Mouse (Mus musculus) bone marrow, adult 2 months (tissue): ENCODE measurements around the gene Tmcc3.

Experiments used
- CTCF ChIP-seq: fragments of 200-500 bp; IDR thresholded peaks from 2 replicates; pipeline ENCODE4 v1.5.1; 2011; ENCODE audit warnings: low read length, control low read depth; ENCODE audit not compliant: control insufficient read depth, insufficient read depth
- POLR2A ChIP-seq: fragments of 200-500 bp; IDR thresholded peaks from 2 replicates; pipeline ENCODE4 v1.6.1; 2011; ENCODE audit warnings: low read depth, mild to moderate bottlenecking, control low read depth, low read length, borderline replicate concordance; ENCODE audit not compliant: control insufficient read depth

DNA sequence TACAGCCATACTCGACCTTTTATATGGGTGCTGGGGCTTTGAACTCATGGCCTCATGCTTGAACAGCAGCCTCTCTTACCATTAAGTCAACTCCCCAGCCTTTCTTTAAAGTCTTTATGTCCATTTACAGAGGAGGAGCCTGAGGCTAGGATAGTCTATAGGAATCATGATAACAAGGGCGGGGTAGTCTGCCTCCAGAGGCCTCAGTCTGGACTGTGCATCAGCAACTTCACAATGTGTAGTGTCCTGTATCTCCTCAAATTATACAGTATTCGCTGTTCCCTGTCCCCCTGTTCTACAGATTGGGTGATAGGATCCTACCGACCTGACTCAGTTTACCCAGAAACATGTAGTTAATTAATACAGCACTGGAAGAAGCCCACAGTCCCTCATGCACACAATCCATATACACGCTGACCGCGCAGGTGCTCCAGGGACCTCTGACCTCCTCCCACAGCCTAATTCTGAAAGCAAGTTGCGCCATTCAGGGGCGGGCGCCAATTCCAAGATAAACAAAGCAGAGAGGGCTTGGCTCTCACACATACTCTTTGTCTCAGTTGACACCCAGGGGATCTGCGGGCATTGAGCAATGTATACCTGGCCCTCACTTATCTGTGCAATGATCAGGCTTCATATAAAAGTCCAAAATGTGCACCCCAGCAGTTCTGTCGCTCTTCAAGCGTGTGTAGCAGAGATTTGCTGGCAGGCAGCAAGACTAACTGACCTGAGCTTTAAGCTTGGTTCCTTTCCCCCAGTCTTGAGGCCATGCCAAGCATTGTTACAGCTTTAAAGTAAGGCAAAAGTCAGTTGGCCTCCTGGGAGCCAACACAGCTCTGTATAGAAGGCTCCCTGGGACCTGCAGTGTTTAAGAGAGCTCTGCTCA lies 262.9 kb downstream of the Tmcc3 start:
- TF ChIP-seq CTCF: no peak
- no peak for TF ChIP-seq POLR2A
